Mouse (Mus musculus) ES-Bruce4 (cell line): Measurements from ENCODE around the gene Hcfc2.

Experiments used
- CTCF ChIP-seq: IDR thresholded peaks from one replicate; pipeline ENCODE4 v1.8.1; 2011; ENCODE audit warnings: low read depth, low read length
- EP300 ChIP-seq: IDR thresholded peaks from 2 replicates; pipeline ENCODE4 v1.6.1; 2011; ENCODE audit warnings: low read depth, low read length; ENCODE audit not compliant: insufficient read depth
- POLR2A ChIP-seq: IDR thresholded peaks from one replicate; pipeline ENCODE4 v1.8.1; 2011; ENCODE audit warnings: low read length; ENCODE audit not compliant: insufficient read depth

GRCm38 (mm10) chr10:82685440-82685839 is 10.5 kb upstream of the Hcfc2 start:
- TF ChIP-seq POLR2A: no peak
- TF ChIP-seq CTCF: no peak
- no peak for TF ChIP-seq EP300
